Comparison of ENCODE assay signal across 12 mouse cellular contexts in the genomic region with DNA sequence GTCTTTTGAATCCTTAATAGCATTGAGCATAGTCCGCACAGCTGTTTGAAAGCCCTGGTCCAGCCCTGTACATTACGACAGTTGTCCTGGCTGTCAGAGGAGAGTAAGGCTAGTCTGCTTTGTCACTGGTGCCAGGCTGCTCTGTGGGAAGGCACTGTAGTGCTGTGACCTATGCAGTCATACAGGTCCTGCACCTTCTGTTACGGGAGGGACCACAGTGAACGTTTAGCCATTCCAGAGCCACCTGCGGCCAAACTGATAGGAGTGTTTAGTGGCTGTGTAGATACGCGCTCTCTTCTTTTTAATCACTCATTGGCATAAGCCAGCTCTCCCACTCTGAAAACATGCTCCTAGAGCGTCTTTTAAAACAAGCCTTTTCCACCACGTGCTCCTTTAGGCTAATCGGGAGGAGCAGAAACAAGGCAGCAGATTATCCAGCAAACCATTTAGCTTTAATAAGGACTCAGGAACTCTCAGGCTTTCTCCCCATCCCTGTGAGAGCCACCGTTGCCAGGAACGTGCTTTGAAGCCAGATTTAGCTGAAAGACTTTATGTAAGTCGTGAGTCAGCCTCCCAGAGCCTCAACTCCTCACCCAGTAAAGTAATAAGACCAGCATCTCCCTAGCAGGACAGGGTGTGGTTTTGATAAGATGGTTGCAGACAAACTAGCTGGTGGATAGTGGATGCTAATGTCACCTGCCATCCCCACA. TPM values are rescaled to one million over a fixed set of nuclear protein-coding genes. Genes with fewer than 3 reads are reported as not detected.
A peak's percentile ranks its signal among the peaks of the same experiment; 100 is the strongest.
DNase-seq lines count a peak whose midpoint lies in the region; ATAC-seq lines count a peak whose summit lies in the region.
"Had no signal": no experiment of that assay in that cellular context is flagged by ENCODE, and none has a peak within 500 bp of the region (broad histone marks: within the 10 kb centered on the region; RNA-seq: fewer than 3 reads in every experiment).

No protein-coding gene starts in this region.

- 74% methylated on average over 13 of the region's 13 CpGs for WGBS in midbrain, embryonic 14.5 days
- 77% methylated on average over 13 of the region's 13 CpGs for WGBS in midbrain, embryonic 10.5 days

- H3K4me2 ChIP-seq in midbrain, embryonic 14.5 days (ENCODE audit: low read length), result no peak overlapping the region
- H3K4me2 ChIP-seq: forebrain, embryonic 12.5 days; hindbrain, embryonic 15.5 days; limb, embryonic 12.5 days had no signal

- no peaks in the 10 kb centered on the region for H3K27me3 ChIP-seq in midbrain, embryonic 14.5 days (ENCODE audit: control insufficient read depth, insufficient read depth, low read length)
- H3K27me3 ChIP-seq in midbrain, embryonic 10.5 days (ENCODE audit: low read depth, poor library complexity, severe bottlenecking), result no peaks in the 10 kb centered on the region
- H3K27me3 ChIP-seq: forebrain, embryonic 12.5 days; hindbrain, embryonic 15.5 days; limb, embryonic 12.5 days had no signal

- no peaks in the 10 kb centered on the region for H3K36me3 ChIP-seq in midbrain, embryonic 14.5 days (ENCODE audit: control insufficient read depth, insufficient read depth, low read length)
- H3K36me3 ChIP-seq in midbrain, embryonic 10.5 days, result no peaks in the 10 kb centered on the region
- H3K36me3 ChIP-seq: embryonic facial prominence, embryonic 10.5 days; forebrain, embryonic 12.5 days; hindbrain, embryonic 15.5 days; limb, embryonic 12.5 days had no signal

- no peaks in the 10 kb centered on the region for H3K4me1 ChIP-seq in midbrain, embryonic 14.5 days (ENCODE audit: control insufficient read depth, insufficient read depth, low read length)
- H3K4me1 ChIP-seq in midbrain, embryonic 10.5 days, result no peaks in the 10 kb centered on the region
- H3K4me1 ChIP-seq: embryonic facial prominence, embryonic 10.5 days; hindbrain, embryonic 15.5 days; limb, embryonic 12.5 days had no signal

- no peak overlapping the region for H3K9ac ChIP-seq in midbrain, embryonic 14.5 days (replicated peaks; ENCODE audit: low read length)
- H3K9ac ChIP-seq: forebrain, embryonic 12.5 days; hindbrain, embryonic 15.5 days; limb, embryonic 12.5 days had no signal

- H3K9me3 ChIP-seq in midbrain, embryonic 14.5 days (ENCODE audit: control insufficient read depth, low read length), result no peaks in the 10 kb centered on the region
- no peaks in the 10 kb centered on the region for H3K9me3 ChIP-seq in midbrain, embryonic 10.5 days (replicated peaks)
- H3K9me3 ChIP-seq: embryonic facial prominence, embryonic 10.5 days; forebrain, embryonic 12.5 days; hindbrain, embryonic 15.5 days had no signal

- peak; percentile 32 for DNase-seq in midbrain, embryonic 14.5 days
- DNase-seq in midbrain, embryonic 10.5 days (ENCODE audit: low spot score), result no peak
- DNase-seq in left cerebral cortex, adult 9 months (ENCODE audit: low spot score in 2 of 2), result peak; percentile 69 to 81
- no peak for DNase-seq in adrenal gland, postnatal 4 days (ENCODE audit: low spot score in 2 of 2)
- DNase-seq: lung, adult 2 months had no signal

- no peak overlapping the region for H3K4me3 ChIP-seq in midbrain, embryonic 14.5 days (replicated peaks; ENCODE audit: low read depth, low read length)
- no peak overlapping the region for H3K4me3 ChIP-seq in midbrain, embryonic 10.5 days
- H3K4me3 ChIP-seq: embryonic facial prominence, embryonic 10.5 days; forebrain, embryonic 12.5 days; hindbrain, embryonic 15.5 days; limb, embryonic 12.5 days had no signal

- no peak for ATAC-seq in midbrain, embryonic 14.5 days (ENCODE audit: low FRiP score, low TSS enrichment)
- ATAC-seq in frontal cortex, adult (ENCODE audit: low TSS enrichment), result peak; percentile 92
- no peak for ATAC-seq in inflammation-experienced regulatory T-cells, adult 6 months
- ATAC-seq in megakaryocyte, adult 5-6 weeks (ENCODE audit: poor library complexity, severe bottlenecking), result no peak

- no peak overlapping the region for H3K27ac ChIP-seq in midbrain, embryonic 14.5 days (replicated peaks; ENCODE audit: low read depth, low read length)
- no peak overlapping the region for H3K27ac ChIP-seq in midbrain, embryonic 10.5 days (replicated peaks)
- H3K27ac ChIP-seq: embryonic facial prominence, embryonic 10.5 days; forebrain, embryonic 12.5 days; hindbrain, embryonic 15.5 days; limb, embryonic 12.5 days had no signal

RNA-seq across cellular contexts. Expression of gene Rbp1, which starts 22.4 kb away (rescaled TPM):
- polyA plus RNA-seq in midbrain, embryonic 14.5 days (2014; fragmentation: Nextera tagmentation; extraction: Ambion mirVana), result 15.4 and 26.1 TPM in 2 replicates
- 25.5 and 29.8 TPM in 2 replicates for polyA plus RNA-seq in midbrain, embryonic 10.5 days (2016; fragmentation: Nextera tagmentation; extraction: Ambion mirVana)
- polyA plus RNA-seq in inflammation-experienced regulatory T-cells, adult 6 months (2017; shearing (Covaris generic)), result not detected
- total RNA-seq in adrenal gland, postnatal 4 days (2021), result 10 to 100 TPM; 20.8 to 23.0 TPM
- total RNA-seq in megakaryocyte, adult 5-6 weeks (2015), result not detected in 2 replicates
- not detected in 2 replicates for total RNA-seq in megakaryocyte, adult 5-6 weeks (2017)

Comparison
In these comparisons a context has a peak if more than half of its experiments do, and no peak if none do; other contexts are left out.
1. DNase-seq: peak in midbrain, embryonic 14.5 days (single experiment) and left cerebral cortex, adult 9 months (2 of 2); none in midbrain, embryonic 10.5 days (single experiment) and adrenal gland, postnatal 4 days (0 of 2).
2. RNA of gene Rbp1, which starts 22.4 kb away (polyA plus RNA-seq): 15.4 to 26.1 TPM in midbrain, embryonic 14.5 days and 25.5 to 29.8 TPM in midbrain, embryonic 10.5 days; not detected in inflammation-experienced regulatory T-cells, adult 6 months; every median in the first group is over 10 times any median in the second.